Mouse (Mus musculus): ENCODE data around the gene Psmg1. TPM values are rescaled to one million over a fixed set of nuclear protein-coding genes. Genes with fewer than 3 reads are reported as not detected.
"Not testable (repeated sequence)": the region's sequence is repeated elsewhere in the genome, so short reads cannot be mapped to it uniquely, and the experiment has no call there.

The Psmg1 gene
- polyA plus RNA-seq (2016; fragmentation: Nextera tagmentation; extraction: Ambion mirVana), result 106 and 116 TPM in 2 replicates

DNA sequence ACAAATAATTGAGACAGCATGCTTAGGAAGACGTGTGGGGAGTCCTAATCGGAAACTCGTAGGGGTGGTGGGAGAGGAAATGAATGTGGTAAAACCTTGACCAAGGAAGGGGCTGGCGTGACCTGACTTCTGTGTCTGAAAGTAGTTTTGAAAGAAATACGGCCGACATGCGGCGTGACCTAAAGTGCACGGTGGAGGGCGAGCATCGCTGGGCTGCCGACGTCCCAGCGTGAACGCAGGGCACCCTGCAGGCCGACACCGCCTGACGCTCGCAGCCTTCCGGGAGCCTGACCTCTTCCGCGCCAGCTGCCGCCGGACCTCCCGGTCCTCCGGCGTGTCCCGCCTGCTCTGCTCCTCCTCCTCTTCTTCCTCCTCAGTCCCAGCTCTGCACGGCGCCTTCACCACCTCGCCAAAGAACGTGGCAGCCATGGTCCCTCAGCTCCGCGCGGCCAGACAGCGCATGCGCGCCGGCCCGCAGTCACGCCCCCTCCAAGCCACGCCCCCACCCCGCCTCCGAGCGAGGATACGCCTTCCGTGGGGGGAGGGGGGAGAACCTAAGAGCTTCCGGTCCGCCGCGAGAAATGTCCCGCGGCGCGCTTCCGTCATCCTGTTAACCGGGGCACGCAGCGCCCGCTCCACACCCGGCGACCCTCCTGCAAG is at the start of gene Psmg1:
Gene Psmg1, minus strand, starts transcription at position 499 of the 660 bp plus-strand sequence.
- peak; percentile 94 for DNase-seq (ENCODE audit: extremely low spot score, low spot score)
- Histone ChIP-seq H3K27ac (peak within 1 kb of the TSS; percentile 92), H3K9me3 (no peaks in the 10 kb centered on the region), H3K27me3 (ENCODE audit: poor library complexity, severe bottlenecking) (no peaks in the 10 kb centered on the region), H3K4me3 (peak within 1 kb of the TSS; percentile 84), H3K36me3 (replicated peaks) (peaks cover 56% of the 10 kb centered on the region), H3K4me1 (peaks cover 19% of the 10 kb centered on the region)
- WGBS, result under 1% methylated on average over 62 of the region's 62 CpGs

DNA sequence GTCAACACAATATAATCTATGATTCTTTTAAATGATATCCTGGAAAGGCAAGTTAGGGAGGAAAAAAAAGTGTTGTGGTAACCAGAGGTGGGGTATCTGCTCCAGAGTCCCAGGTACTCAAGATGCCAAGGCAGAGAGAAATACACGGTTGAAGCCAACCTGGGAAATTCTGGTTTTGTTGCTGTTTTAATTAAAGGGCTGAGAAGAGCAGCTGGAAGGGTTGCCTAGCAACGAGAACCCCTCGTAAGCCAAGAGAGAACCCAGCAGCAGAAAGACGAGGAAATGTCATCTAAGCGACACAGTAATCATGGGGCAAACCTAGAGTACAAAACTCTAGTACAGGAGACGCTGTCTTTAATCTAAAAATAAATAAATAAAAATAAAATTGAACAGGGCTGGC is 48.8 kb upstream of the Psmg1 start:
- Histone ChIP-seq H3K4me3 (no peak overlapping the region), H3K36me3 (replicated peaks) (peaks cover 100% of the 10 kb centered on the region), H3K9me3 (no peaks in the 10 kb centered on the region), H3K27me3 (ENCODE audit: poor library complexity, severe bottlenecking) (no peaks in the 10 kb centered on the region), H3K27ac (no peak overlapping the region), H3K4me1 (no peaks in the 10 kb centered on the region)
- 78% methylated on average over 6 of the region's 6 CpGs for WGBS
- DNase-seq (ENCODE audit: extremely low spot score, low spot score), result no peak

DNA sequence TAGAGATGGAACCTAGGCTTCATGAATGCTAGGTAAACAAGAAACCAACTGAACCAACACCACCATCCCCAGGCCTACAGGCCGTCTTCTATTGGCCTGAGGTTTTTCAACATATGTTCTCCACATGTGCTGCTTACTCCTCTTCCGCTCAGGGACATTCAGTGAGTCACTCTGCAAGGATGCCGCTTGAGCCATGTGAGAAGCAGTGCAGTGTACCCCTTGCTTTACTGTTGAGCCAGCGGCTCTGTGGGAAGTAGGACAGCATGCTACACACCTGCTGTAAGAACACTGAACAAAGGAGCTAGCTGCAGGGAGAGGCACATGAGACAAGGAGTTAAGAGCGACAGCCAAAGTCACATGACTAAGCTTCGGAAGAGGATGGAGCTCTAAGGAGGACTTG is 43.7 kb upstream of the Psmg1 start:
- Histone ChIP-seq H3K4me3 (no peak overlapping the region), H3K9me3 (no peaks in the 10 kb centered on the region), H3K27me3 (ENCODE audit: poor library complexity, severe bottlenecking) (no peaks in the 10 kb centered on the region), H3K36me3 (replicated peaks) (peaks cover 100% of the 10 kb centered on the region), H3K4me1 (no peaks in the 10 kb centered on the region), H3K27ac (no peak overlapping the region)
- no peak for DNase-seq (ENCODE audit: extremely low spot score, low spot score)
- 89% methylated on average over 6 of the region's 6 CpGs for WGBS

DNA sequence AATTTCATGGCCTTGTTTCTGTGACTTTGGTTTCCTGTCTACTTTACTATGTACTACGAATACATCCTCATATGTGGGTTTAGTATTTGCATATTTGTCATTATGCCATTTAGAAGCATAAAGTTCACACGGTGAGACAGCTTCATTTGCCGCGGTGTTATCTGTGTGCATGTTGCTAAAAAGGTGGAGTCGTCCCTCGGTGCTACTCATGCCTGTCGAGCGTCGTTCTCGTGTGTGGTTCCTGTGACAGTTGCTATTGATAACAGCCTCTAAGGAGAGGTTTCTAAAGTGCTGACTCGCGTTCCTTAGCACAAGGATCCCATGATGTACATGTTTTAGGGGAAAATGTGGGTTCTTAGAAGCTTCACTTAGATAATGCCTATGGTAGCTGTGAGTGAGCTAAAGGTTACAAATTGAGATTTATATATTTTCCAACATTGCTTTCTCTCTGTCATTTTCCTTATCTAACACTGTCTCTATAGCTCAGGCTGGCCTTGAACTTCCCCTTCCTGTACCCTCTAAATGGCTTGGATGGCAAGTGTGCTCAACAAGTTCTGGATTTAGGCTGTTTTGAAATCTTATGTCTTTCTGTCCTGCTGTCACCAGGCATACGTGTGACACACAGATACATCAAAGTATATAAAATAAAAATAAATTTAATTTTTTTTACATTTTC is 41.7 kb upstream of the Psmg1 start:
- no peak overlapping the region for H3K4me3 ChIP-seq
- 96% methylated on average over 13 of the region's 13 CpGs for WGBS
- no peaks in the 10 kb centered on the region for H3K27me3 ChIP-seq (ENCODE audit: poor library complexity, severe bottlenecking)
- H3K27ac ChIP-seq, result no peak overlapping the region
- no peaks in the 10 kb centered on the region for H3K9me3 ChIP-seq
- DNase-seq (ENCODE audit: extremely low spot score, low spot score), result no peak
- H3K36me3 ChIP-seq (replicated peaks), result peaks cover 100% of the 10 kb centered on the region
- H3K4me1 ChIP-seq, result no peaks in the 10 kb centered on the region

DNA sequence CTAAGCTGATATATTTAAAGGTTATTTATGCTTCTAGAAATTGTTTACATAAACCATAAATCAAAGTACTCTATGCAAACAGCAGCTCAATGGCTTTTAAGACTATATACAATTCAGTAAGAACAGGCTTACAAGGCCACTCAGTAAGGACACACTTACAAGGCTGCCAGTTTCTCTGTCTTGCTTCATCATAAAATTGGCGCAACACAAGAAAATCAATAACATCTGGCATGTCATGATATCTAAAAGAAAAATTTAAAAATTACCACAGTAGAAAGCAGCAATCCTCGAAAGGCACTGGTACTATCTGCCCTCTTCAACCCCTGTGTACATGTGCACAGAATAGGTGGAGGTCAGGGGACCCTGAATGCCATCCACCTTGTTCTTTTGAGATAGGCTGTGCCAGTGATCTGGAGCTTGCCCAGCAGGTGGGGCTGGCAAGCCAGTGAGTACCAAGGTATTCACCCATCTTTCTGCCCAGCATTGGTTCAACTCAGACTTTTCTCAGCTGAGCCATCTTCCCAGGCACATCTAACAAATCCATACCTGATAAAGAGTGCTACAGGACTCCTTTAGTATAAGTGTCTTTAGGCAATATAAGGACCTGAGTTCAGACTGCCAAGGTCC is 39.8 kb upstream of the Psmg1 start:
- Histone ChIP-seq H3K36me3 (replicated peaks) (peaks cover 100% of the 10 kb centered on the region), H3K9me3 (no peaks in the 10 kb centered on the region), H3K4me3 (no peak overlapping the region), H3K4me1 (no peaks in the 10 kb centered on the region), H3K27me3 (ENCODE audit: poor library complexity, severe bottlenecking) (no peaks in the 10 kb centered on the region), H3K27ac (no peak overlapping the region)
- DNase-seq (ENCODE audit: extremely low spot score, low spot score), result no peak
- 94% methylated on average over 2 of the region's 2 CpGs for WGBS

DNA sequence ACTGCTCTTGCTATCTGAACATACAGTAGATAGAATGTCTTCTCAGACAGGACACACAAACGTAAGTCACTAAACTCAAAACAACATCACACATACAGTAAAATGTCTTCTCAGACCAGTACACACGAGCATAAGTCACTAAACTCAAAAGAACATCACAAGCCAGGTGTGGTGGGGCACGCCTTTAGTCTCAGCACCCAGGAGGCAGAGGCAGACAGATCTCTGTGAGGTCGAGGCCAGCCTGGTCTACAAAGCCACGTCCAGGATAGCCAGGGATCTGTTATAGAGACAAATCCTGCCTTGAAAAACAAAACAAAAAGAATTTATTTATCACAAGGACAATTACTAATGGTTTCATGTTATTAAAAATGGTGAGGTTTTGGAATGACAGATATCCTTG is 35.5 kb upstream of the Psmg1 start:
- WGBS, result 87% methylated on average over 5 of the region's 5 CpGs
- H3K4me3 ChIP-seq, result no peak overlapping the region
- no peak for DNase-seq (ENCODE audit: extremely low spot score, low spot score)
- peaks cover 95% of the 10 kb centered on the region for H3K36me3 ChIP-seq (replicated peaks)
- H3K27me3 ChIP-seq (ENCODE audit: poor library complexity, severe bottlenecking), result no peaks in the 10 kb centered on the region
- no peak overlapping the region for H3K27ac ChIP-seq
- no peaks in the 10 kb centered on the region for H3K4me1 ChIP-seq
- H3K9me3 ChIP-seq, result no peaks in the 10 kb centered on the region

DNA sequence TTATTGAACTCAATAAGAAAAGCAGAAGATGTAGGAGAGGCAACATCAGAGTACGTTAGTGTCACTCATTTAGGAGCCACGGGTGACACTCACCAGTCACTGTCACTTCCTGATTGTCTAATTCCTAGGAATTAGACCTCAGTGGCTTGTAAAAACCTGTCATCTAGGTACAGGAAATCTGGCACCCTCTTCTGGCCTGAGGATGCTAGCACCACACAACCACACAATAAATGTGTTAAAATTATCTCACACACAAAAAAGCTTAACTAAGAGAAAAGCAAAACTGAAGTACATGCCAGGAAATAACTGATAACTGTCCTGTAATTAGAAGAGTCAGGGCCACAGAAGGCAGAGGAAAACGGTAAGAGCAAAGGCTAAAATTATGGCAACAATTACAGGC is 34.5 kb upstream of the Psmg1 start:
- H3K9me3 ChIP-seq, result no peaks in the 10 kb centered on the region
- H3K4me3 ChIP-seq, result no peak overlapping the region
- no peak for DNase-seq (ENCODE audit: extremely low spot score, low spot score)
- no peaks in the 10 kb centered on the region for H3K27me3 ChIP-seq (ENCODE audit: poor library complexity, severe bottlenecking)
- peaks cover 95% of the 10 kb centered on the region for H3K36me3 ChIP-seq (replicated peaks)
- H3K27ac ChIP-seq, result no peak overlapping the region
- no peaks in the 10 kb centered on the region for H3K4me1 ChIP-seq
- 96% methylated on average over 3 of the region's 3 CpGs for WGBS

DNA sequence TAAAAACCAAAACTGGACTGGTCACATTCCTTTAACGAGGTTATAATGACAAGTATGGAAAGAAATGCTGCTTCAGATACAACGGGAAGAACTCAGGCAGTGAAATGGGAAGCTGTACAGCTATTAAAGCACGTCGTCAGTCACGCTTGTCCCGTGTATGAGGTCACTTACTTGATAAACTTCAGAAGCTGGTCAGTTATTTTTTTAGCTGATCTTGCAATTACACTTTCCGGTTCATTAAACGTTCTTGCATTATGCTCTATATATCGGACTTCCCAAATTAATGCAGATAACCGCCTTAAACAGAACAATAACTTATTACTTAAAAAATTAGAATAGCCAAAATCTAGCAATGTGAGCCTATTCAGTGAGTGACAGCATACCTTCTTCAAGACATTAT is 30.3 kb upstream of the Psmg1 start:
- peaks cover 95% of the 10 kb centered on the region for H3K36me3 ChIP-seq (replicated peaks)
- no peaks in the 10 kb centered on the region for H3K27me3 ChIP-seq (ENCODE audit: poor library complexity, severe bottlenecking)
- H3K9me3 ChIP-seq, result no peaks in the 10 kb centered on the region
- 95% methylated on average over 10 of the region's 10 CpGs for WGBS
- no peaks in the 10 kb centered on the region for H3K4me1 ChIP-seq
- no peak for DNase-seq (ENCODE audit: extremely low spot score, low spot score)
- no peak overlapping the region for H3K4me3 ChIP-seq
- H3K27ac ChIP-seq, result no peak overlapping the region

DNA sequence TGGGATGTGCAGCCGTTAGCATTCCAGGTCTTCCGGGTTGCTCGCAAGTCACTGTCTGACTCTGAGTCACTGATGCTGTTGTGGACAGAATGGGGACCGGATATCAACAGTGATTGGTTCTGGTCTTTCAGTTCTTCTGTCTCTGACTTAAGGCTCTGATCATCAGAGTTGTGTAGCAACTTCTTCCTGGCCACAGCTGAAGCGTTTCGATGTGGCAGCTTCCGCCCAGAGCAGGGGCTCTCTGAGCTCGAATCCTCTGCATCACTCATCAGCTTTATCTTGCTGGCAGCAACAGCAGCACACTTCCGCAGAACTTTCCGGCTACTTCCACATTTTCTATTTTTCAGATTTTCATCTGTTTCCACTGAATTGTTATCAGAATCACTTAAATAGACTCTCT is 18.4 kb upstream of the Psmg1 start:
- peaks cover 52% of the 10 kb centered on the region for H3K36me3 ChIP-seq (replicated peaks)
- not testable (repeated sequence) for H3K4me3 ChIP-seq; H3K9me3 ChIP-seq; H3K4me1 ChIP-seq; H3K27ac ChIP-seq; H3K27me3 ChIP-seq (ENCODE audit: poor library complexity, severe bottlenecking); DNase-seq (ENCODE audit: extremely low spot score, low spot score)
- no CpG with 5 or more reads among the region's 10 CpGs for WGBS

DNA sequence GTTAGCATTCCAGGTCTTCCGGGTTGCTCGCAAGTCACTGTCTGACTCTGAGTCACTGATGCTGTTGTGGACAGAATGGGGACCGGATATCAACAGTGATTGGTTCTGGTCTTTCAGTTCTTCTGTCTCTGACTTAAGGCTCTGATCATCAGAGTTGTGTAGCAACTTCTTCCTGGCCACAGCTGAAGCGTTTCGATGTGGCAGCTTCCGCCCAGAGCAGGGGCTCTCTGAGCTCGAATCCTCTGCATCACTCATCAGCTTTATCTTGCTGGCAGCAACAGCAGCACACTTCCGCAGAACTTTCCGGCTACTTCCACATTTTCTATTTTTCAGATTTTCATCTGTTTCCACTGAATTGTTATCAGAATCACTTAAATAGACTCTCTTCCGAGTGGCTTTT is 13.5 kb upstream of the Psmg1 start:
- not testable (repeated sequence) for H3K4me1 ChIP-seq; H3K4me3 ChIP-seq; H3K27ac ChIP-seq; DNase-seq (ENCODE audit: extremely low spot score, low spot score); H3K27me3 ChIP-seq (ENCODE audit: poor library complexity, severe bottlenecking); H3K9me3 ChIP-seq
- no CpG with 5 or more reads among the region's 10 CpGs for WGBS
- peaks cover 61% of the 10 kb centered on the region for H3K36me3 ChIP-seq (replicated peaks)

DNA sequence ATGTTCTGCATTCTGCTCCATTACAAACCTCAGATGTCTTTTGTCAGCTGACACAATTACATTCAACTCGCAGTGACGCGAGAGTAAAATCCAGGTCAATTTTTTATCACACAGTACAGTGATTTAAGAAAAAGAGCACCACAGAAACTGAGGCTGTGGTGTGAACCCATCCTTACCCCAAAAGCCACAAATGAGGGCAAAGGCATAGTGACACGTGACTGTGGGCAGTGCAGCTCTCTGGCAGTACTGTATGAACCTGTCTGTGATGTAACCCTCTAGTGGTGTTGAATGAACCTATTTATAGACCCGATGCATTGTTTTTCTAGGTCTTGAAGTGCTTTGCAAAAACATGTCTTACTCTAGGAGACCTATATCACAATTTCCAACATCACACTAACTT is 8.5 kb upstream of the Psmg1 start:
- Histone ChIP-seq H3K4me3 (no peak overlapping the region), H3K36me3 (replicated peaks) (peaks cover 82% of the 10 kb centered on the region), H3K27me3 (ENCODE audit: poor library complexity, severe bottlenecking) (no peaks in the 10 kb centered on the region), H3K9me3 (no peaks in the 10 kb centered on the region), H3K27ac (no peak overlapping the region), H3K4me1 (no peaks in the 10 kb centered on the region)
- no peak for DNase-seq (ENCODE audit: extremely low spot score, low spot score)
- WGBS, result 96% methylated on average over 5 of the region's 5 CpGs

DNA sequence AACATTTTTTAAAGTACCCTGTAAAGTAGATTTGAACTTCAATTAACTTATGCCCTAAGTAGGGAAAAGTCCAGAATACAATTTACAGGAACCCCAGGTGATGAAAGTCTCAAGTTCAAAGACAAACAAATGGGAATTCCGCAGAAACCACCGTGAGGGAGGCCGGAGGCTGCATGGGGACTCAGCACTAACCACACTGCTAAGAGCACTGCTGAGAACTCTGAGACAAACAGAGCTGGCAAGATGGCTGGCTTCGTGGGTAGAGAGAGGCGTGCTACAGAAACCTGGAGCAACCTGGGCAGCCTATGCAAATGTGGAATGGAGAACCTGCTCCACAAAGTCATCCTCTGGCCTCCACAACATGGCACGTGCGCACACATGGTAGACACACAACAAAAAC is 5.4 kb upstream of the Psmg1 start:
- Histone ChIP-seq H3K27me3 (ENCODE audit: poor library complexity, severe bottlenecking) (no peaks in the 10 kb centered on the region), H3K27ac (no peak overlapping the region), H3K4me3 (no peak overlapping the region), H3K4me1 (peaks cover 11% of the 10 kb centered on the region), H3K36me3 (replicated peaks) (peaks cover 76% of the 10 kb centered on the region), H3K9me3 (no peaks in the 10 kb centered on the region)
- DNase-seq (ENCODE audit: extremely low spot score, low spot score), result no peak
- WGBS, result 91% methylated on average over 7 of the region's 7 CpGs

DNA sequence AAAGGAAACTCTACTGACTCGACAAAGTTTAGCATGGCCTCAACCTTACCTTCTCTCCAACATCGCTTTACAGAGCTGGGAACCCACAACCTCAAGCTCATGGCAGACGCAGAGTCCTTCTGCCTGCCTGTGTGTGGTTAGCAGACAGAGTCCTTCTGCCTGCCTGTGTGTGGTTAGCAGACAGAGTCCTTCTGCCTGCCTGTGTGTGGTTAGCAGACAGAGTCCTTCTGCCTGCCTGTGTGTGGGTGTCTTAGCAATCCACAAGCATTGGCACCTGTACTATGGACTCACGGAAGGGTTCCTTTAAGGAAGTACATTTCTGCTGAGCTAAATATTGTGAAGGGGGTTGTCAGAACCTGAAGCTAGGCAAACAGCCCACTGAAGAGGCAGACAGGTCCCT is 3.8 kb upstream of the Psmg1 start:
- not testable (repeated sequence) for H3K27me3 ChIP-seq (ENCODE audit: poor library complexity, severe bottlenecking); H3K9me3 ChIP-seq; DNase-seq (ENCODE audit: extremely low spot score, low spot score); H3K4me3 ChIP-seq; H3K27ac ChIP-seq
- peaks cover 60% of the 10 kb centered on the region for H3K36me3 ChIP-seq (replicated peaks)
- 91% methylated on average over 4 of the region's 4 CpGs for WGBS
- peaks cover 19% of the 10 kb centered on the region for H3K4me1 ChIP-seq

Data from forebrain, embryonic 10.5 days (tissue).